Mouse (Mus musculus) midbrain, embryonic 15.5 days (tissue): Measurements from ENCODE around the gene Spg11. TPM values are rescaled to one million over a fixed set of nuclear protein-coding genes. Genes with fewer than 3 reads are reported as not detected.

Source experiments
- ATAC-seq: fragments of 200-750 bp; cut with Nextera tagmentation; replicated peaks from 2 replicates; pipeline ENCODE4 v1.8.0; 2017; ENCODE audit warnings: moderate TSS enrichment
- H3K27ac ChIP-seq: fragments of 300-500 bp; sonication (generic); 2 replicates; pipeline ENCODE4 v1.5.1; 2015; ENCODE audit warnings: mild to moderate bottlenecking, inconsistent platforms
- H3K27me3 ChIP-seq: fragments of 300-500 bp; sonication (generic); replicated peaks from 2 replicates; pipeline ENCODE4 v1.6.1; 2015; ENCODE audit warnings: inconsistent platforms
- H3K36me3 ChIP-seq: fragments of 300-500 bp; sonication (generic); replicated peaks from 2 replicates; pipeline ENCODE4 v1.6.1; 2015; ENCODE audit warnings: inconsistent platforms
- H3K4me1 ChIP-seq: fragments of 300-500 bp; sonication (generic); 2 replicates; pipeline ENCODE4 v1.6.1; 2015; ENCODE audit warnings: inconsistent platforms
- H3K4me2 ChIP-seq: fragments of 300-500 bp; sonication (generic); 2 replicates; pipeline ENCODE4 v1.6.1; 2015; ENCODE audit warnings: inconsistent platforms, mild to moderate bottlenecking, moderate library complexity
- H3K4me3 ChIP-seq: fragments of 300-500 bp; sonication (generic); 2 replicates; pipeline ENCODE4 v1.5.1; 2015; ENCODE audit warnings: mild to moderate bottlenecking, inconsistent platforms
- H3K9ac ChIP-seq: fragments of 300-500 bp; sonication (generic); 2 replicates; pipeline ENCODE4 v1.6.1; 2015; ENCODE audit warnings: mild to moderate bottlenecking, inconsistent platforms
- H3K9me3 ChIP-seq: fragments of 300-500 bp; sonication (generic); 2 replicates; pipeline ENCODE4 v1.6.1; 2016; ENCODE audit warnings: inconsistent platforms
- WGBS: fragments of 180-500 bp; shearing (Covaris S2); methylation state at CpG from one replicate; pipeline ENCODE4 v1.1.7; 2015; ENCODE audit warnings: mixed read lengths; 5-methylcytosine and 5-hydroxymethylcytosine counted together
- polyA plus RNA-seq: library from polyadenylated mRNA; unstranded; fragments of >200 nt; fragmentation: Nextera tagmentation; extraction: Ambion mirVana; gene quantifications from 2 replicates; pipeline ENCODE4 v1.2.1, GENCODE M21; 2015

Gene Spg11
- 8.2 and 8.3 TPM in 2 replicates for polyA plus RNA-seq

DNA sequence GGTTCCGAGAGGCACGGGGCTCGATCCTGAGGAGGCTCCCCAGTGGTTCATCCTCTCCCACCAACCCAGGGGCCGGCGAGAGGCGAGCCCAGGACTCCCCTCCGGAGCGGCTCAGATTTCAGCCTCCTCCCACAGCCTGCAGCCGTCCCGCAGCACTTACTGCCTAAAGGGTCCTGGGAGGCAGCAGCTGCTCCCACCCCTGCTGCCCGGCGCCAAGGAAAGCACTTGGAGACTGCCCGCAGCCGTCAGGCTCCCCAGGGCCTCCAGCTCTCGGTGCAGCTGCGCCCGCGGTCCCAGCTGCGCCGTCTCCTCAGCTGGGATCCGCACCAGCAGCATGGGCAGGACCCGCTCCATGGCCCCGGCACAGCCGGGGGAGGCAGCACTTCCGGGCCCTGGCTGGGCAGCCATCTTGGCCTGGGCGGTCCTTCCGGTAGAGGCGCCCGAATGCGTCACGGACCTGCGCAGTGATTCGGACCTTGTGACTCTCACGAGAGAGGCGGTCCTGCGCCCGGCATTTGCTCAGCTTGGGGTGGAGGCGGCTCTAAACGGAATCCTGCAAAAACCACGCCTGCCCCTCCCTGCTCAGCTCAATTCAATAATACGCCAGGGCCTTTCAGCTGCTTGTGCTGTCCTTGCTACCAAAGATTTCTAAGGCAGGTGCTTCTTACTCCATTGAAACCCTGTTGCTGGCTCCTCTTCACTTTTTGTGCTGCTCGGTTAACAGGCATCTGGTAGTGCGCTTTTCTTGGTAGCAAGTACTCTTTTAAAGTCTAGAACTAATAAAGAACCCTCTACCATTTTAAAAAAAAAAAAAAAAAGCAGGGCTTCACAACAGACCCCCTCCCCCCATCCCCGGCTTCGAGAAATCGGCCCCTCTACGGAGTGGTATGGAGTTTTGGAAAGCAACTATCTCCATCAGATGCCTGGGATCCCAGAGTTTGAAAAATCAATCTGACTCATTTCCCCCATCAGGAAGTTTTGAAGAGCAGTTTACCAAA is at the start of gene Spg11:
Gene Spg11 (minus strand): TSS at position 426 of the 998 bp plus-strand sequence.
- WGBS = under 1% methylated on average over 47 of the region's 47 CpGs

DNA sequence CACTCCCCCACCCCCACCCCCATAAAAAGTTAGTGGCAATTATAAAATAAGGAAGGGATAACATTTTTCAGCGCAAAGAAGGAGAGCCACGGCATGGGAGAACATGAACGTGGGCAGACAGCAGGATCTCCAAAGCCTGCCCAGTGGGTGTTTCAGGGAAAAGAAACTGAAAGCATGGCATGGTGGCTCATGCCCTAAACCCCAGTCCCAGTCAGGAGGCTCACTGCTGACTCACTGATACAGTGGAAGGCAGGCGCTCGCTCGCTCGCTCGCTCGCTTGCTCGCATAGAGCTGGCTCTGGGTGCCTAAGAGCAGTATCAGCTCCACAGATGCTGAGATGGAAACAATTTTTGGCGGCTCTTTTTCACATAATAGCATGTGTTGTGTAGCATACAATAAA is 46.1 kb upstream of the Spg11 start:
- ATAC-seq = no peak
- Histone ChIP-seq H3K4me2 (no peak overlapping the region), H3K27me3 (no peaks in the 10 kb centered on the region), H3K36me3 (no peaks in the 10 kb centered on the region), H3K4me3 (no peak overlapping the region), H3K27ac (no peak overlapping the region), H3K9ac (no peak overlapping the region), H3K9me3 (no peaks in the 10 kb centered on the region), H3K4me1 (no peaks in the 10 kb centered on the region)
- 85% methylated on average over 11 of the region's 11 CpGs for WGBS

More for the DNA sequence above, at the start of gene Spg11:
- H3K4me2 ChIP-seq = peak within 1 kb of the TSS; percentile 56
- H3K9me3 ChIP-seq = no peaks in the 10 kb centered on the region
- ATAC-seq = peak; percentile 100
- H3K36me3 ChIP-seq = peaks cover 7% of the 10 kb centered on the region; the same call in 1 of the 2 replicates
- H3K4me1 ChIP-seq = peaks cover 17% of the 10 kb centered on the region
- H3K27me3 ChIP-seq = no peaks in the 10 kb centered on the region
- peak within 1 kb of the TSS; percentile 72 for H3K4me3 ChIP-seq
- peak within 1 kb of the TSS; percentile 91 for H3K9ac ChIP-seq
- H3K27ac ChIP-seq = peak within 1 kb of the TSS; percentile 94

GRCm38 (mm10) chr2:122163430-122164195 is 45.4 kb upstream of the Spg11 start:
- H3K27ac ChIP-seq = no peak overlapping the region
- H3K4me3 ChIP-seq = no peak overlapping the region
- no peak overlapping the region for H3K9ac ChIP-seq

GRCm38 (mm10) chr2:122162529-122162928 is 44.3 kb upstream of the Spg11 start:
- Histone ChIP-seq H3K27me3 (no peaks in the 10 kb centered on the region), H3K4me1 (no peaks in the 10 kb centered on the region), H3K9me3 (no peaks in the 10 kb centered on the region), H3K4me2 (no peak overlapping the region), H3K36me3 (no peaks in the 10 kb centered on the region), H3K27ac (no peak overlapping the region), H3K9ac (no peak overlapping the region), H3K4me3 (no peak overlapping the region)
- ATAC-seq = no peak
- WGBS = 84% methylated on average over 2 of the region's 2 CpGs

More at GRCm38 (mm10) chr2:122163430-122164195, 45.4 kb upstream of the Spg11 start:
- Histone ChIP-seq H3K27me3 (no peaks in the 10 kb centered on the region), H3K4me1 (no peaks in the 10 kb centered on the region), H3K36me3 (no peaks in the 10 kb centered on the region), H3K4me2 (no peak overlapping the region), H3K9me3 (no peaks in the 10 kb centered on the region)
- no peak for ATAC-seq
- 82% methylated on average over 13 of the region's 13 CpGs for WGBS

DNA sequence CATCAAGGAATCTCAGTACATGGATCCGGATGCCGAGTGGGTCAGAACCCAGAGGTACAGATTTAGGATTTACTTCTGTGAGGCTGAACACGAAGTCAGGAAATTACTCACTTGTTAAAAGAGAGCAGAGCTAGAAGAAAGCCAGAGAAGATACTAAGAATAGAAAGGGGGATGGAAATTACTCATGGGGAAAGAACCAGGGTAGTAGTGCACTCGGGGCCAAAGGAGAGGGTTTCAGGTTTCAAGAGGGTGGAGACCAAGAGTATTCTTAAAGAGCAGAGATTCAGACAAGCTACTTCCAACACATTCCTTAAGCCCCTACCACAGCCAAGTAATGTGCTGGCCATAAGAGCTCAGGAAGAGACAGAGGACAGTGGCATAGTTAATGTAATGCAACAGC is 43.4 kb upstream of the Spg11 start:
- H3K4me3 ChIP-seq = no peak overlapping the region
- H3K4me1 ChIP-seq = no peaks in the 10 kb centered on the region
- no peaks in the 10 kb centered on the region for H3K27me3 ChIP-seq
- WGBS = 25% methylated on average over 4 of the region's 4 CpGs
- no peaks in the 10 kb centered on the region for H3K36me3 ChIP-seq
- no peak overlapping the region for H3K4me2 ChIP-seq
- no peak for ATAC-seq
- H3K9me3 ChIP-seq = no peaks in the 10 kb centered on the region
- no peak overlapping the region for H3K9ac ChIP-seq
- no peak overlapping the region for H3K27ac ChIP-seq

GRCm38 (mm10) chr2:122160680-122161079 is 42.5 kb upstream of the Spg11 start, which contains the start of gene Trim69:
Gene Trim69 (plus strand): TSS chr2:122160700.
- H3K9ac ChIP-seq = no peak within 1 kb of the TSS
- ATAC-seq = 0 out of 2 replicates have a peak, but pooled peaks have one; percentile 48
- no peak within 1 kb of the TSS for H3K4me2 ChIP-seq
- H3K27me3 ChIP-seq = no peaks in the 10 kb centered on the region
- WGBS = 39% methylated on average over 2 of the region's 2 CpGs
- no peak within 1 kb of the TSS for H3K27ac ChIP-seq
- H3K36me3 ChIP-seq = no peaks in the 10 kb centered on the region
- H3K4me1 ChIP-seq = no peaks in the 10 kb centered on the region
- no peaks in the 10 kb centered on the region for H3K9me3 ChIP-seq
- no peak within 1 kb of the TSS for H3K4me3 ChIP-seq

- H3K36me3 ChIP-seq = no peaks in the 10 kb centered on the region
- H3K27me3 ChIP-seq = no peaks in the 10 kb centered on the region
- no peak overlapping the region for H3K27ac ChIP-seq
- H3K4me3 ChIP-seq = no peak overlapping the region
- no peaks in the 10 kb centered on the region for H3K4me1 ChIP-seq
- ATAC-seq = no peak
- H3K9me3 ChIP-seq = no peaks in the 10 kb centered on the region
- no peak overlapping the region for H3K4me2 ChIP-seq
- 86% methylated on average over 6 of the region's 6 CpGs for WGBS
- no peak overlapping the region for H3K9ac ChIP-seq
Observed at GRCm38 (mm10) chr2:122159667-122160066, 41.5 kb upstream of the Spg11 start.

GRCm38 (mm10) chr2:122158362-122158802 is 40.2 kb upstream of the Spg11 start:
- H3K4me3 ChIP-seq = no peak overlapping the region
- no peak overlapping the region for H3K27ac ChIP-seq
- no peaks in the 10 kb centered on the region for H3K4me1 ChIP-seq
- 47% methylated on average over 6 of the region's 6 CpGs for WGBS
- H3K36me3 ChIP-seq = no peaks in the 10 kb centered on the region
- no peak overlapping the region for H3K9ac ChIP-seq
- ATAC-seq = no peak
- H3K9me3 ChIP-seq = no peaks in the 10 kb centered on the region
- no peaks in the 10 kb centered on the region for H3K27me3 ChIP-seq
- H3K4me2 ChIP-seq = no peak overlapping the region

DNA sequence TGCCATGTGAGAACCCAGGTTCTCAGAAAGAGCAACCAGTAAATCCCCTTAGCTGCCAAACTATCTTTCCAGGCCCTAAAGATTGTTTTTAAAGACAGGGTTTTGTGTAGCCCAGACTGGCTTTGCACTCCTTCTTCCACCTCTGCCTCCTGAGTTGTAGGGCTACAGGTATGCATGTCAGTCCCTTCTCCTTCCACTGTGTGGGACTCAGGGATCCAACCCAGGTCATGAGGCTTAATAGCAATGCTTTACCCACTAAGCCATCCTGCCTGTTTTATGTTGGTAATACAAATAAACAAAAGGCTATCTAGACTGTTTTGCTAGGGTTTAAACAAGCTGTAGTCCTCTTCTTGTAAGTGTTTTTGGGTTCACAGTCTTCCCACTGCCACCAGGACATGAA is 39.4 kb upstream of the Spg11 start:
- ATAC-seq = no peak
- Histone ChIP-seq H3K27ac (no peak overlapping the region), H3K4me1 (no peaks in the 10 kb centered on the region), H3K27me3 (no peaks in the 10 kb centered on the region), H3K9ac (no peak overlapping the region), H3K36me3 (no peaks in the 10 kb centered on the region), H3K9me3 (no peaks in the 10 kb centered on the region), H3K4me2 (no peak overlapping the region), H3K4me3 (no peak overlapping the region)

- Histone ChIP-seq H3K27me3 (no peaks in the 10 kb centered on the region), H3K9me3 (no peaks in the 10 kb centered on the region), H3K36me3 (no peaks in the 10 kb centered on the region), H3K27ac (no peak overlapping the region), H3K9ac (no peak overlapping the region), H3K4me3 (no peak overlapping the region), H3K4me1 (no peaks in the 10 kb centered on the region), H3K4me2 (no peak overlapping the region)
- WGBS = 89% methylated on average over 4 of the region's 4 CpGs
- ATAC-seq = no peak
Observed at GRCm38 (mm10) chr2:122156051-122156700, 38.0 kb upstream of the Spg11 start.

- Histone ChIP-seq H3K4me1 (no peaks in the 10 kb centered on the region), H3K4me2 (no peak overlapping the region), H3K36me3 (no peaks in the 10 kb centered on the region), H3K27ac (no peak overlapping the region), H3K4me3 (no peak overlapping the region), H3K9ac (no peak overlapping the region), H3K27me3 (no peaks in the 10 kb centered on the region), H3K9me3 (no peaks in the 10 kb centered on the region)
- no peak for ATAC-seq
- 98% methylated on average over 2 of the region's 2 CpGs for WGBS
Observed at GRCm38 (mm10) chr2:122155292-122155691, 37.1 kb upstream of the Spg11 start.

- Histone ChIP-seq H3K27ac (no peak overlapping the region), H3K4me1 (no peaks in the 10 kb centered on the region), H3K9me3 (no peaks in the 10 kb centered on the region), H3K27me3 (no peaks in the 10 kb centered on the region), H3K36me3 (no peaks in the 10 kb centered on the region), H3K4me3 (no peak overlapping the region), H3K4me2 (no peak overlapping the region), H3K9ac (no peak overlapping the region)
- 90% methylated on average over 2 of the region's 2 CpGs for WGBS
- ATAC-seq = no peak
Observed at GRCm38 (mm10) chr2:122154479-122154878, 36.3 kb upstream of the Spg11 start.
